Mouse (Mus musculus) right cerebral cortex, postnatal 25 days (tissue): Measurements from ENCODE around the gene Bicd1.
"Not testable (repeated sequence)": the region's sequence is repeated elsewhere in the genome, so short reads cannot be mapped to it uniquely, and the experiment has no call there.

Experiments used
- DNase-seq: peaks from one replicate; pipeline ENCODE4 v3.0.0; 2022

The Bicd1 gene

DNA sequence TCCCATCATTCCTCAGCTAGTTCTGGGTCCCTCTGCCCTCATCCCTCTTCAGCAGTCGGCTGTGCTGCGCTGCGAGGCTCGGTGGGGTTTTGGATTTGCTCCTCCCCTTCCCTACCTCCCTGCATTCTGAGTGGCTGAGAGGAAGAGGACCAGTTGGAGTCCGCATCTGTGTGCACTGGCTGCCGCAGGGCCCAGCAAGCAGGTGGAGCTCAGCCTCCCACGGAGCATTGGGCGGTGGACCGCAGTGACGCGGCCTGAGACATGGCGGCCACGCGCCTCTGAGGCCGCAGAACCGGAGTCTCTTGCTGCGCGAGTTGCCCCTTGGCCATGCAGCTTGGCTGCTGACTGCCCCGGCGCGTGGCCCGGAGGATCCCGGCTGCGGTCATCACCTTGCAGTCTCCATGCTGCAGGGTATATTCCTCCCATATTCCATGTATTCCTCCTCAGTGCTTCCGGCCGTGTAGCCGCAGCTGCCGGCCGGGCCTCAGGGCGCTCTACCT, at the start of gene Bicd1:
TSS of gene Bicd1 (plus strand) at position 54 of the 500 bp plus-strand sequence.
- peak; percentile 92 for DNase-seq

DNA sequence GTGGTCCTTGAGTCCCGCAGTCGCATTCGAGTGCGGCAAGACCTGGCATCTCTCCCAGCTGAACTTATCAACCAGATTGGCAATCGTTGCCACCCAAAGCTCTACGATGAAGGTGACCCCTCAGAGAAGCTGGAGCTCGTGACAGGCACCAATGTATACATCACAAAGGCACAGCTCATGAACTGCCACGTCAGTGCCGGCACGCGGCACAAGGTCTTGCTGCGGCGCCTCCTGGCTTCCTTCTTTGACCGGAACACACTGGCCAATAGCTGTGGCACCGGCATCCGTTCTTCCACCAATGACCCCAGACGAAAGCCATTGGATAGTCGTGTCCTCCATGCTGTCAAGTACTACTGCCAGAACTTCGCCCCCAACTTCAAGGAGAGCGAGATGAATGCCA, 46.2 kb upstream of the Bicd1 start:
- DNase-seq: not testable (repeated sequence)

DNA sequence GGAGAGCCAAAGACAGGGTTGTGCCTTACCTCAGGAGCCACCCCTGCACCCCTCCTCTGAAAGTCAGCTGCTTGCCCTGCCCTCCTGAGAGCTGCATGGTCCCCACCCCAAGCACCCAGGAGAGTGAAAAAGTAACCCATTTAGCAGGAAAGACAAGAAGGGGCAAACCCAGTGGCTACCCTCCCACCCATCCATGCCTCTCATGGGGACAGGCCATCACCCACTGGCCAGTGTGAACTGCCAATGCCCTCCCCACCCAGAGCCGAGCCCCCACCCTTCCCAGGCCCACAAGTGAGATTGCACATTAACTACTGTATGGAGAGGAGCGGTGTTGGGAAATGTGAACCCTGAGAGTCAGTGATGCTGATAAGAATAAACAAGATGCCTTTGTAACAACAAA, 42.7 kb upstream of the Bicd1 start:
- not testable (repeated sequence) for DNase-seq

DNA sequence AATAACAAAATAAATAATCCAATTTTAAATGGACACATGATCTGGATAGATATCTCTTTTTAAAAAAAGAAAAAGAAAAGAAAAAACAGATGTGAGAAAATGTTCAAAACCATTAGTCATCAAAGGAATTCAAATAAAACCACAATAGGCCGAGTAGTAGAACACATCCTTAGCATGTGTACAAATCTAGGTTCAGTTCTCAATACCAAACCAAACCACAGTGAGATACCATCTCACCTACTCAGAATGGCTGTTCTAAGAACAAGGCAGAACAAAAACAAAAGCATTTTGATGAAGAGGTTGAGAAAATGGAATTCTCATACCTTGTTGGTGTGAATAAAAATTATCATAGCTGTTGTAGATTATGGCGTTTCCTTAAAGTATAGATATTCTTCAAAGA, 42.3 kb upstream of the Bicd1 start:
- DNase-seq: no peak

DNA sequence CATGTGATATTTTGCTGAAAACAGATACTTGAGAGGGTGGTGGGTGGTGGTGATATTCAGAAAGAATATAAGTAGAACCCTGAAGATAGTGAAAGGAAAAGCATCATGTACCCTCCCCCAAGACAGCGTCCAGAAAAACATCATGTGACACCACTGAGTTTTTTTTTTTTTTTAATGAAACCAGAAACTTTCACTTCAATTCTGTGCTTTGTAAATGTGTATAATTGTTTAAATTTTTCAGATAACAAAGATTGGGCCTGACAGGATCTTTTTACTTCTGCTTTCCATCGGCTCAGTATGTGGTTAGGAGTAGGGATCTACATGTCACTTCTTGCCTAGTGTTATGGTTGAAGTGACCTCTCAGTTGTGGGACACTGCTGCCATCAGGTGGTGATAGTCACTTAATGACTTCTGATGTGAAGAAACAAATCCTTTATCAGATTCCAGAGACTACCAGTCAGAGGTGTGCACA, 33.7 kb upstream of the Bicd1 start:
- peak; percentile 5 for DNase-seq

DNA sequence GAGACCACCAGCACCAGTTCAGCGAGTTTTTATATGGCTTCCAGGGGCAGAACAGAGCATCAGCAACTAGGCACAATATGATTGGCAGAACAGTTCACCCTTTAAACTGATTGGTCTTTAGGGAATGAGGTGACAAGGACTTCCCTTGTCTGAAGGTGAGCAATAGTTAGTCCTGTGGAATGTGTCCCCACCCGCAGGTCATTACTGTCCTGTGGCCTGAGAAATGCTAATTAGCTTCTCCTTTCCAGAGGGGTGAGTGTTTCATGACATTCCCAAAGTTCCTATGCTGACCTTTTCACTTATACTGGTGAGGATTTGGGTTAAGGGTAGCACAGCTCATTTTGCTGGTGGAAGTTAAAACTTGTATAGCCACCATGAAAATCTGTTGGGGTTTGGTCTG, 25.2 kb upstream of the Bicd1 start:
- DNase-seq: no peak

DNA sequence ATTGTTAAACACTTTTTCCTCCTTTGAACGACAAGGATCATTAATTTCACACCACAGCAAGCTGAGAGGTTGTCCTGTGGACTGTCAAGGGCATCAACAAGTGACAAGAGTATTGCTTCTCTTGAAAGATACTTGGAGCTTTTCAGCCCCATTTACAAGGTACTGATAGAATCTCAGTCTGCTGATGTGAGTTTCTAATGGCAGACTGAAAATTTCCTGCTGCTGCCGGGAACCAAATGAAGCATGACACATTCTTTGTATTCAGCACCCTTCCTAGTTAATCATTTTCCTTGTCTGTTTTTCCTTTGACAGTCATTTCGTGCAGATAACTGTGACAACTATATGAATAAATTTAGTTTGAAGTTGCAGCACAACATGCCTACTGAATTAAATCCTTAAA, 22.3 kb upstream of the Bicd1 start:
- no peak for DNase-seq

DNA sequence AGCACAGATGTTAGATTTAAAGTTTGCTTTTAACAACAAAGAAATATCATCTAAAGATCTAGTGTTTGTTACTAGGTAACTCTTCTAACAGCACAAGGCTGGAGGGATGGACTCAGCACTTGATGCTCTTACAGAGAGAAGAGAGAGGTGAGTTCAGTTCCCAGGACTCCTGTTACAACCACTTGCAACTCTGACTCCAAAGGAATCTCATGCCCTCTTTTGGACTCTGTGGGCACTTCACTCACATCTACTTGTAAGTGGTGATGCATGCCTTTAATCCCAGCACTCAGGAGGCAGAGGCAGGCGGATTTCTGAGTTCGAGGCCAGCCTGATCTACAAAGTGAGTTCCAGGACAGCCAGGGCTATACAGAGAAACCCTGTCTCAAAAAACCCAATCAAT, 19.1 kb upstream of the Bicd1 start:
- DNase-seq: not testable (repeated sequence)

DNA sequence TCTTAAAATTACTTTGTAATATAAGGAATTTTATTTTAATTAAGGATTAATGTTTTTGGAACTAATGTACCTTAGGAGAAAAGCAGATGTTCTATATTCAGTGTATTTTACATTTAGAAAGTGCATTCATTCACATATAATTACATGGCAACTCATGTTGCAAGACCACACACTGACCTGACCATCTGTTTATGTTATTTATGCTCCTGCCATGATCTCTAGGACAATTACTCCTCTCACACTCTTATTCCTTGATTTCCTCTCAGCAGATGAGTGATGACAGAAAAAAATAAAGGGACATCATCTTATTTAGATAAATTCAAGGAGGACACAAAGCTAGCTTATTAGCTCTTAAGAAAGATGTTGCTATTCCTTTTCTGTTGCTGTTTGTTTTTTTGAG, 9.3 kb upstream of the Bicd1 start:
- DNase-seq: no peak

DNA sequence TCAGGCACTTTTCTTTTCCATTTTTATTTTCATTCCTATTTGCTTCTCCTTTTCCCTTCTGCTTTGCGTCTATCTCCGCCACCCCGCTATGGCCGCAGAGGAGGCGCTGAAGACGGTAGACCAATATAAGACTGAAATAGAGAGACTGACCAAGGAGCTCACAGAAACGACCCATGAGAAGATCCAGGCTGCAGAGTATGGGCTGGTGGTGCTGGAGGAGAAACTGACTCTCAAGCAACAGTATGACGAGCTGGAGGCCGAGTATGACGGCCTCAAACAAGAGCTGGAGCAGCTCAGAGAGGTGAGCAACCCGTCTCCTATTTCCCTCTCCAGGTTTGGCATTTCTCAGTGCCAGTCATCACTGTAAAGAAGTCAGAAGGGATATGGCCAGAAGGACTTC, 655 bp downstream of the Bicd1 start:
- DNase-seq: no peak

DNA sequence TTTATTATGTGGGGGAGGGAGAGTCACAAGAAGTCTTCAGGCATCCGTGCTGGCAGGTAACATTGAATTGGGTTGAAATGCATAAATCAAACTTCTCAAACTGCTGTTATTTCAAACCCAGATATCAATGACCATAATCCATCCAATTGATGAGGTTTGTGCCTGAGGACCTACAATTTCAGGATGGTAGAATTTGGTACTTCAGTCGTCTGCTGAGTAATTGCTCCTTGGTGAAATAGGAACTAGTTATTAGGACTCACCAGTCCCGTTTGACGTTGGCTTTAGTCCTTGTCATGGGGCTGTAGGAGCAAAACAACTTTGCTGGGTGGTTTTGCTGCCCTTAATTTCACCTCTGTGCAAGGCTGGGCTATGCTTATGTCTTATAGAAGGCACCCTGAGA, 1.2 kb downstream of the Bicd1 start:
- DNase-seq: no peak

DNA sequence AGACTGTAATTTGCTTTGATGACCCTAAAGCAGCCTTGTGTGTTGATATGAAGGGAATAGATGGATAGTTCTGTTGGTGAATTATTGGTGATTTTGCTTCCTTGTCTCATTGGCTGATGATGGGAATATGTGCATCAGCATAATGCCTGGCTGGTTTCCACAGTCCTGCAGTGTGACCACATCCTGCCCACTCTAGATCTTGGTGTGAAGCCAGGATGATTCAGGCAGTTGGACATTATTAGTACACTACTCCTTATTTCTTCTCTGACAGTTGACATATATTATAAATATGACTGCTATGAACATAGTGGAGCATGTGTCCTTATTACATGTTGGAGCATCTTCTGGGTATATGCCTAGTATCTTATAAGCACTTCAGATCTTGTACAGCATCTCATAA, 4.6 kb downstream of the Bicd1 start:
- no peak for DNase-seq

DNA sequence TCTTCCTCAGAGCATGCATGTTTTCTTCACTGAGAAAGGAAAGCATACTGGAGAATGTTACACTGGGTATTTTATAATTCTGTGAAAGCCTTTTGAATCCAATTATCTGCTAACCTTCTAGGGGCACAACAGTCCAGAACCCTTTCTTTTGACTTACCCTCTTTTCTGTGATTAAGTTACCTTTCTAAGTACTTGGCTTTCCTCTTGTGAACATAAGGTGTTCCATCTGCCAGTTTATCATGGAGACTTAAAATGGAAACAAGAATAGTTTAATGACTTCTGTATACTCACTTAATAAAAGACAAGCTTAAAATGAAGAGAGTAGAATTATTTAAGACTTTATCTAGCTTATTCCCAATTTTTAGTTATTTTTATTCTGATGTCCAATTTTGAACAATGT, 16.1 kb downstream of the Bicd1 start:
- DNase-seq: no peak

DNA sequence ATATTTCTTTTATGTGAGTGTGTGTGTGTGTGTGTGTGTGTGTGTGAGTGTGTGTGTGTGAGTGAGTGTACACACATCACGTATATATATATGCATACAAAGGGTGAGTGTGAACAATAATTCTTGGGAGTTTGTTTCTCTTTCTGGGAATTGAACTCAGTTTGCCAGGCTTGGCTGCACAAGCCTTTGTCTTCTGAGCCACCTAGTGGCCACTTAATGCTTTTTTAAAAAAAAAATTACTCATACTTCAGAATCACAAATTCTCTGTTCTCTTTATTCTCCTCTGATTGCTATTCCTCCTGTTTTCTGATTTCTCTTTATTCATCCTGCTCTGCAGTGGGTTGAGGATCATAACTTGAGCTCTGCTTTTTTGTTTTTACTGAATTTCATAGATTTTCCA, 30.5 kb downstream of the Bicd1 start:
- DNase-seq: no peak

DNA sequence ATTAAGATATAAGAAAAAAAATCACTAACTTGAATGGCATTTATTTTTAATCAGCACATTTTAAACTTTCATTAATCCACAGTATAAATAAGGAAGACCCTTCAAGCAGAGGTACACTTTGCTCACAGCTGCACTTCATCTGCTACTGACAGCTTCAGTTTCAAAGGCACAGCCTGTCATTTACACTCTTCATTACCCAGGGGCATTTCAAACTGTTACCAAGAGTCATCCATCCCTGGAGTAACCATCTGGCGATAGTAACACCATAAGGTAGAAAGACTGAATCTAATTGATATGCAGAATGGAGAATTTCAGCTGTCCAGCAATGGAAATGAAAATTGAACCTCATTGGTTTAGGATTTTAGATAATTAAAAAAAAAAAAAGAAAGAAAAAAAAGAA, 34.2 kb downstream of the Bicd1 start:
- DNase-seq: no peak

DNA sequence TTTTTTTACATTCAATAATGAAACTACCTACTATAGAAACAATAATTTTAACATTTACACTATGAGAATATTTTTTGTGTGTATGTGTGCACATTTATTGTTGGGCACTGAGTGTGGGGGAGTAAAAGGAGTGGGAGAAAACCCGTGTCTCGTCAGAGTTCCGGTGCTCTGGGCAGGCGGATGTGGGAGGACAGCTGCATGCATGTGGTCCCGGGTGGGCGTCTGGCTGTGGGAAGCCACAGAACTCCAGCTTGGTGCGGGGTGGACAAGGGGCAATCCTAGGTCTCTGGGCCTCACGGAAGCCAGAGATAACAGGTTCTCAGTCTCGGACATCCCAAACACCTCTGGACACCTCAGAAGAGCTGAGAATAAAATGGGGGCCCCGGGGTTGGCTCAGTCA, 37.2 kb downstream of the Bicd1 start:
- DNase-seq: no peak

DNA sequence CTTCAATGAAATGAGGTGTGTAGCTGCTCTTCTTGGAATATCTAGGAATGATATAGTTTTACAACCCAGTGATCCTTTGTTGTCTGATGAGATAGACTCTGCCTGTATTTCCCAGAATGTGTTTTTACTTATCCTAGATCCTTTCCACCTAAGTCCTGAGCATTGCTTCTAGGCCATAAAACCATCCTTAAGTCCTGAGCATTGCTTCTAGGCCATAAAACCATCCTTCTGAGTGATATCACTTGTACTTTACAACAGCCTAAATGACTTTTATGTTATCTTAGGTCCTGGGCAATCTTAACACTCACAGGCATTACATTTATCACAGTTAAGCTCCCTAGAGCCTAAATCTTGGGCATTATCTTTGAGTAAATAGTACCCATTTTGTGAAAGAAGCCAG, 48.6 kb downstream of the Bicd1 start:
- DNase-seq: no peak

DNA sequence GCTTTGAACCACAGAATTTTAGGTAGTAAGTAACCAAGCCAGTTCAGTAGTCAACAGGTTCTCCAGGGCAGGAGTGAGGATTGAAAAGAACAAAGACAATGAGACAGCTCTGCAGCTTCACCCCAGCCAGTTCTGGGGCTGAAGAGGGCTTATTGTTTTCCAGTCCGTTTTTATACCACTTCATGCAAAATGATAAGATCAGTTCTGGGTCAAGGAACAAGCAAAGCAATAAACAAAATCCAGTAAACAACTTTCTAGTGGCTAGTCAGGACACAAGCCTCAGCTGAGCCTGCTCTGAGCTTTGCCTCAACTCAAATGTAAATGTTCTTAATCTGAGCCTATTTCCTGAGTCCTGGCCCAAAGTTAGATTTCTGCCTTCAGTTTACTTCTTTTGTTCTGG, 52.3 kb downstream of the Bicd1 start:
- DNase-seq: no peak

DNA sequence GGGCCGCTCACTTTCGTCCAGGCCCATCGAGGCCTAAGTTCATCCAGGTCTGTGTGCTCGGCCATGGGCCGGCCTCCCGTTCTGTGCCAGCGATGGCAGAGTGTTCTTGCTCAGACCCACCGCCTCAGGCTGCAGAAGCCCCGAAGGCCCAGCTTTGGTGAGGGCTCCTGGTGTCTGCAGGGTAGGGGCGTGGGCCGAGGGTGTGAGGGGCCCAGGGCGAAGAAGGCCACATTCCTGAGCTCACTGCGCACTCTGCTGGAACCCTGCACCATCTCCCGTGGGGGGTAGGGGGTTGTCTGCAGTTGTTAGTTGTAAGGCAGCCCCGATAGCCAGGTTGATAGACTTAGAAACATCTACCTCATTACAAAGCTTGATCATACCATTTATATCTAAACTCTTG, 62.8 kb downstream of the Bicd1 start:
- no peak for DNase-seq

DNA sequence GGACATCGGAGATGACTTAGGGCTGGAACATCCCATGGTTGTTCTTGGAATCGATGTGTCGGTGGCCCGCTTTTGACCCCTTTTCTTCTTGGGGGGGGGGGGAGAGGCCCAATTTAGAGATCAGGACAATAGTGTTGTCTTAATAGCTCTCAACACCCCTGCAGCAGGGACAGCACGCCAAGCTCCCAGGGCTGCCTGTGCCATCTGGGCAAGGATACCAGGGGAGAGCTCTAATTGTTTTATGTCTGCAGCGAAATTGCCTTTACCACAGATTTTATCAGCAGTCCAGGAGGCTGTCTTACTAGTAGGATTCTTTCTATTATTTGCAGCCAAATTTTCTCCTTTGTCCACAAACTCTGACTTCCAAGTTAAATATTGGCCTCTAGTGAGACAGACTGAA, 63.8 kb downstream of the Bicd1 start:
- DNase-seq: not testable (repeated sequence)

DNA sequence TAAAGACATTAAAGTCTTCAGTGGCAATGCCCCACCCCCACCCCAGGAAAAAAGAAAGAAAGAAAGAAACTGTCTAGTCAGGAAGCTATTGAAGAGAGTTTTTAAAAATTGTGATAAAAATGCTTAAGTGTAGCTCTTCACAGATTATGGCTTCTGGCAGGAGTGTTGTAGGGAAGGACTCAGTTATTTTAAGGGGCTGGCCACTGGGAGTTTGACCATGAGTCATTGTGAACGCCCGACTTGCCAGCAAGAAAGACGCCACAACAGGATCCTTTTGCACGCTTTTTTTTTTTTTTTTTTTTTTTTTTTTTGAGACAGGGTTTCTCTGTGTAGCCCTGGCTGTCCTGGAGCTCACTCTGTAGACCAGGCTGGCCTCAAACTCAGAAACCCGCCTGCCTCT, 73.2 kb downstream of the Bicd1 start:
- not testable (repeated sequence) for DNase-seq

DNA sequence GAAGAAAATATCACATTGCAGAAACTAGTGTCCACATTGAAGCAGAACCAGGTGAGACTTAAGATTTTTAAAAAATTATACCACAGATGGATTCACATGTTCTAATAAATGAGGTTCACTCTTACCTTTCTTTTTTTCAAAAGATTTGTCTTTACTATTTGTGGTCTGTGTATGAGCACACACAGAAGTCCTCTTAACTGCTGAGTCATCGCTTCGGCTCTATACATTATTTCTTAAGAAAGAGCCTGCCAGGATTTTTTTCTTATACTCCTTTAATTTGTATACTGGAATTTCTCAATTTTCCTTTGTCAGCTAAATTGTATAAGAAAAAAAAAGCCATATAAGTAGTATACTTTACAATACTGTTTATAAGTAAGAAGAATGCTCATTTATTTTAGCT, 86.0 kb downstream of the Bicd1 start:
- no peak for DNase-seq

DNA sequence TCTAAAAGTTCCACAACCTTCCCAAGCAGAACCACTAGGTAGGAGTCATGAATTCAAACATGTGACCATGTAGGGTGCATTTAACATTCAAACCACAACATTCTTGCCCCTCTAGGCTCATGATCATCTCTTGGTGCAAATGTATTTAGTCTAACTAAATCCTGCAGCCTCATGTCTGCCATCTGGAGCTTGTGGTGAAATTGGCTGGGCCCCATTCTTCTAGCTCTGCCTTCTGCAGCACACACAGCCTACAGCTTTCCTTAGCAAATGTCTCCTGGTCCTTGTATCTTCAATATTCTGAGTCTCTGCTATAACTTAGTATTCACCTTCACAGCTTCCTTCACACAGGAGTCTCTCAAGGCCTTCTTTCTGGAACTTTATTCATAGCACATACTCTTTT, 87.2 kb downstream of the Bicd1 start:
- DNase-seq: peak; percentile 37

DNA sequence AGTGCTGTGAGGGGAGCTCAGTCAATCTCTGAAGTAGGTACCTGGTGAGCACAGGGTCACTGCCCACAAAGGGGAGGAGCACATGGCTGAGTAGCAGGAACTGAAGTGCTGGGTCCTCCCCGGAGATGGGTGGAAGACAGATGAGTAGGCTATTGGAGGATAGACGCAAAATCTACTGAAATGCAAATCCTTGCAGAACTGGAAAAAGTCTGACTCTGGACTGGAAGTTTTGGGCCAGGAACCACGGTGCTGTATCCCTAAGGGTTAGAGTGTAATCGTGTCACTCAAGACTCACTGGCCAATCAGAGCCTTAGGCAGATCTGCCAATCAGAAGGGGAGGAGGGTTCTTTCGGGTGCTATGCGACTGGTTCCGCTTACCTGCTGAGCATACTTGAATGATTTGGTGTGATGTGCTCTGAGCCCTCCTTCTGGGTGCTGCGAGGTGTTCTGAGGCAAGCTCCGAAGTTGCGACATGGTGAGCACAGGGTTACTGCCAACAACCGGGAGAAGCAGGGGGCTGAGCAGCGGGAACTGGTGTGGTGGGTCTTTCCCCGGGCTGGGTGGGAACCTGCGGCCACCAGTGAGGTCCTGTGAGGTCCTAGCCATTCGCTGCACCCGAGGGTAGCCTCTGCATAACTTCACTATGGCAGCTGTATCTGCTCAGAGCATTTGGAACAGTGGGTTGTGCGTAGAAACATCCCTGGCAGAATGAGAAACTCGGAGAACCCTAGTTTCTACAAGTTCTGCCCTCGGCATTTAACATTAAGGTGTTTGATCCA, 157.2 kb downstream of the Bicd1 start:
- DNase-seq: peak; percentile 63

DNA sequence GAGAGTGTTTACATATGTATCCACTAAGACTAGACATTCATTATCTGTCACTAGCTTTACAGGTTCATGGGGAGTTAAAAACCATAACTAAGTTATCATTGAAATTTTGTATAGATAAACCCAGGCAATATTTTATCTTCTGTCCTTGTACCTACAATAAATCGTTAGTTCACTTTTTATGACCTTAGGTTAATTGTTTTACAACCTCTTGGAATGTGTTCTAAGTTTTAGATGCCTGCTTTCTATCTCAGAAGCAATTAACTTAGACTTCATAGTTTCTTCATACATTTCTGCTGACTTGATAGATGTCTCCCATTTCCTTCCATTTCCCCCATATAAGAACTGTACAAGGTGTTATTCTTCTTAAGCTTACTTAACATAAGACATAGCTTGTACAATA, 158.5 kb downstream of the Bicd1 start:
- DNase-seq: no peak
